Mouse (Mus musculus): Measurements from ENCODE around the gene Meig1.
"Not testable (repeated sequence)": the region's sequence is repeated elsewhere in the genome, so short reads cannot be mapped to it uniquely, and the experiment has no call there.

Gene Meig1

GRCm38 (mm10) chr2:3422548-3422947 is at the start of gene Meig1:
Meig1 (minus strand) TSS chr2:3422648.
- no peak for DNase-seq

GRCm38 (mm10) chr2:3456590-3456989 is 34.1 kb upstream of the Meig1 start:
- peak in 1 of 2 experiments; percentile 25 for DNase-seq

DNA sequence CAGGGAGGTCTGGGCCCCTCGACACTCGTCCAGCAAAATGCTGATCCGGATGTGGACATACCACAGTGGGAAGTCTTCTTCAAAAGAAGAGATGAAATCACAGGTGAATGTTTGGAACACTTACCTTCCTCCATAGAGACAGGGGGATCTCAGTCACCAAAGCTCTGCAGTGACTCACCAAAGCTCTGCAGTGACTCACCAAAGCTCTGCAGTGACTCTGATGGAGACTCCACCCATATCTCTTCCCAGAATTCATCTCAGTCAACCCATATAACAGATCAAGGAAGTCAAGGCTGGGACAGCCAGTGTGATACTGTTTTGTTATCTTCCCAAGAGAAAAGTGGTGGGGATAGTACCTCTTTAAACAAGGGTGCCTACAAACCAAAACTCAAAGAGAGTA is 30.6 kb upstream of the Meig1 start:
- DNase-seq: no peak

DNA sequence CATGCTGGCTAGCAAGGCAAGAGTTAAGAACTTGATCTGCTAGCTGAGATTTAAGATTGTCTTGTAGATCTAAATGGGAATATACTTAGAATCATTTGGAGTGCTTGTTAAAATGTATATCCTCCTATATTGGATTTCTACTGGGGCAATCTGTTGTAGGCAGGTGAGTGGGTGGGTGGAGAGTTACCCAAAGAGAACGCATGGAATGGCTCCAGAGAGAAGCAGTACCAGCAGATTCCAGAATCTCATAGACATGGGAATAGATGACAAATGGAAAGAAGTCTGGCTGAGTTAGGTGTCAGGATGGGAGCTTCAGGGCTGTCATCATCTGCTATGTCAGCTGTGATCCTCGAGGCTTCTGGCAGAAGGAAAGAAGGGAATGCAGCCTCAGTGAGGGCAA is 27.0 kb upstream of the Meig1 start:
- no peak for DNase-seq

- no peak for DNase-seq
Observed at GRCm38 (mm10) chr2:3445984-3446383, 23.5 kb upstream of the Meig1 start.

GRCm38 (mm10) chr2:3444206-3444605 is 21.8 kb upstream of the Meig1 start:
- DNase-seq: no peak

DNA sequence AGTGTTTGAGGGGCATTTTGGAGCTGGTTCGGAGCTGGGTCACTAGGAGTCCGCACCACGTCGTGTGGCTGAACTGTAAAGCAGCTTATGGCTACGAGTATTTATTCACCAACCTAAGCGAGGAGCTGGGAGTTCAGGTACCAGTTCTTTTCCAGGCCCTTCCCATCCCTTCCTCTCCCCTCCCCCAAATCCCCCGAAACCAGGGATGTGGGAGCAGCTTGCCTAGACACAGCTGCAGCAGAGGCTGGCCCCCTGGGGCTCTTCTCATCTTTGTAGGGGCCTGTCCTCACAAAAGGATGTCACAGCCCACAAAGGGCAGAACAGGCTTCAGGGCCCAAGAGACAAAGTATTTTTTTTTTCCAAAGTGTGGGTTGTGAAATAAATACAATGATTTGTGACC is 15.5 kb upstream of the Meig1 start:
- no peak for DNase-seq

GRCm38 (mm10) chr2:3435369-3436061 is 13.1 kb upstream of the Meig1 start:
- no peak for DNase-seq

- DNase-seq: no peak
Observed at GRCm38 (mm10) chr2:3430956-3431355, 8.5 kb upstream of the Meig1 start.

DNA sequence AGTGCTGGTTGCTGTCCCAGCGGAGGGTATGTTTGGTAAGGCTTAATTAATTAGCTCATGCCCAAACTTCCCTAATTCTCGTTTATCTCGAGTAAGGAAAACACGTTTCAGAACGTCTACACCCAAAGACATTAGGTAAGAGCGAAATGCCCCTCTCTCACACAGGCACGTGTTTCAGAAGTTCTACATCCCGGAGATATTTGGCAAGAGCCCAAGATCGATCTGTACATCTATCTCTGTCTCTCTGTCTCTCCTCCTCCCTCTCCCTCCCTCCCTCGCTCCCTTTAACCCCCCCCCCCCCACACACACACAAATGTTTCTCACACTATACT is 2.1 kb upstream of the Meig1 start:
- DNase-seq: no peak

DNA sequence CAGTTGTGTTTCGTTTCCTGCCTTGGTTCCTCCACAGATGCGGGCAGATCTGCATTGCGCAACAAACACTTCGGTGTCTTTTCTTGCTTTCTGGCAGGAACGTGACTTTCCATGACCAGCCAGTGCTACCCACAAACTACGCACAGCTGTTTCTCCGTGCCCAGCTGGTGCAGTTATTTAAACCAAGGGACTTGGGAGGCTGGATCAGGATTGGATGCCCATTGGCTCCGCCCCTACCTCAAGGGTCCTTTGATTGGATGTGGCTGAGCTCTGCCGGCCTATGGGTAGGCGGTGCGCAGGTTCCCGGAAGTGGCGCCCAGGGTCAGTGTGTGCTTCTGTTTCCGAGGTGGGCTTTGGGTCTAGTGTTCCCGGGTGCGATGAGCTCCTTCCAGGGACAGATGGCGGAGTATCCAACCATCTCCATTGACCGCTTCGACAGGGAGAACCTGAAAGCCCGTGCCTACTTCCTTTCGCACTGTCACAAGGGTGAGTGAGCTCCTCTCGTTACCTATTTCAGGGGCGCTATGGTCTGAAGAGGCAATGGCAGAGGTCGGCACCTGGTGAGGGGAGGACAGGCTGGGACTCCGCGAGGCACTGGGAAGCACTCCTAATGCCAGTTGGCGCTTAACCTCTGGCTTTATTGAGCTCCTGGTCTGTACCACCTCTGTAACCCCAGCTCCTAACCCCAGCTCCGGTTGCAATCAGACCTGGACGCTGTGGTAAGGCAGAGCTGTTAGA is 1.6 kb upstream of the Meig1 start, which contains the start of gene Dclre1c:
Dclre1c (plus strand) TSS at position 291 of the 738 bp plus-strand sequence.
- peak; percentile 92 to 93 for DNase-seq

- DNase-seq: no peak
Observed at GRCm38 (mm10) chr2:3420157-3420556, 2.3 kb downstream of the Meig1 start.

- DNase-seq: peak; percentile 99
Observed at GRCm38 (mm10) chr2:3418883-3419431, 3.5 kb downstream of the Meig1 start.

GRCm38 (mm10) chr2:3415676-3416075 is 6.8 kb downstream of the Meig1 start:
- DNase-seq: no peak

DNA sequence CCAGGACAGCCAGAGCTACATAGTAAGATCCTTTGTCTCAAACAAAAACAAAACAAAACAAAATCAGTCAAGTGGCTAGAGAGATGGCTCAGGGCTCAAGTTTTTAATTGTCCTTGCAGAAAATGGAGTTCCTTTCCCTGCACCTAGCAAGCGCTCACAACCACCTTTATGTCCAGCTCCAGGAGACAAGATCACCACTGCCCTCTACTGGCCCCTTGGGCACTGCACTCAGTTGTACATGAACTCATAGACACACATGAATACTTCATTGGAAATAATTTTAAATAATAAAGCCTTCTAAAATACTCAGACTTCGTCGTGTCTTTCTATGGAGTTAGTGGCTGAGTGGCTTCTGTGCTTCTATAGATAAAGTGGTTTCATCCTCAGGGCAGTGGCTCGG is 8.2 kb downstream of the Meig1 start:
- peak; percentile 70 to 75 for DNase-seq

- DNase-seq: no peak
Observed at GRCm38 (mm10) chr2:3407756-3408155, 14.7 kb downstream of the Meig1 start.

GRCm38 (mm10) chr2:3405981-3406380 is 16.5 kb downstream of the Meig1 start:
- no peak for DNase-seq

DNA sequence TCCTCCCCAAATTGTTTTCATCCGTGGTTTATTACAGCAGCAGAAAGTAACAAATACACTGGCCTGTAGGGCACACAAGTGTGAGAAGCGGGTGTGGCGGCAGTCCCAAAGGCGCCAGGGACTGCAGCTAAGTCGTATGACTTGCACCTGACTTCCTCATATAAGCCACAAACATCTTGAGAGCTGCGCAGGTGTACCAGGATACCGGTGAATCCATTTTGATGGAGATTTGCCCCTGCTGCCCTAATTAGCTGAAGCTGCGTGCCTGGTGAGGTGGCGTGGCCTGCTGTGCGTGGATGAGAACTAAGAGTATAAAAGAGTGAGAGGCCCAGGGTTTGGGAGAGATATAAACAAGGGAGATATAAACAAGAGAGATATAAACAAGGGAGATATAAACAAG is 25.3 kb downstream of the Meig1 start, which contains the start of gene Olah:
Olah (minus strand) TSS at position 101 of the 400 bp plus-strand sequence.
- DNase-seq: not testable (repeated sequence)

DNA sequence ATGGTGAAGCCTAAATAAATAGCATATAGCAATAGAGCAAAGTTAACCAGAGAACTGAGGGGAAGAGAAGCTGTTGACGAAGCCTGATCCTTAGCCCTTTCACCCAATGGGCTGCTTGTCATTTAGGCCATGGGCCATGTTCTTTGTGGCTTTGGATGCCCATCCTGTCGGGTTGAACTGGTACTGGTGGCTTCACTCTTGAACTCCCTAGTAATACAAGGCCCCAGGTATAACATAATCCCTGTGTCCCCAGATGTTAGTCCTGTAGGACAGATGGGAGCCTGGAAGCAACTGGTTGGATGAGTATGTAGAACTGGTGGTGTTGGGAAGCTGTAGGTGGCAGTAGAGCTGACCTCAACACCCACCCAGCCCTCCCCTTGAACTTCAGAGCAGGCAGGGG is 30.5 kb downstream of the Meig1 start:
- no peak for DNase-seq

DNA sequence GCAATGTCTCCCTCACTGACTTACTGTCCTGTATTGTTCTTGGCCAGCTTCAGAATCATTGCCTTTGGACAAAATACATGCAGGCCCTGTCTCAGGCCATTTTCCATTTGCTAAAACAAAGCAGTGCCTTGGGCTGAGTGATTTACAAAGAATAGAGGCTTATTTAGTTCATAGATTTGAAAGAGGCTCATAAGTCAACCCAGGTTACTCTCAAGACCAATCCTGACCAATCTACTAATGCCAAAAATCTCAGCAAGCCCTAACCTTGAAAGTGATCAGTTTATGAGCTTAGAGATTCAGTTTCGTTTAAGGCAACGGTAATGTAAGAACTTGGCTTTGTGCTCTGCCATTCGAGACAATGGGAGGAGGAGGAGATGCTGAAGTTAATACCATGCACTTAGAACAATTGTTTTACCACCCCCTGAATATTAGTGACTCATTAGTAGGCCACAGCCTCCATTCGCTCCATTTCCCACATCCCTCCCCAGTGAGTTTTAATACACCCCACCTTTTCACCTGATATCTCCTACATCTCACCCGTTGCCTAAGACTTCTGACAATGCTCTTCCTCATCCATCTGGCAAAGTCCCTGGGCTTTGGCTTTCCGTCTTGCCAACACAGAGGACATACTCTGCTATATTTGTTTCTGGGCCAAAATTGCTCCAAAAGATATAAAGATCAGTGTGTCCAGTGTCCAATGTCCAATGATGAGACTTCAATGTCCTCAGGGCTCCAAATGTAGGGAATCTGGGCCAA is 35.2 kb downstream of the Meig1 start:
- DNase-seq: no peak

DNA sequence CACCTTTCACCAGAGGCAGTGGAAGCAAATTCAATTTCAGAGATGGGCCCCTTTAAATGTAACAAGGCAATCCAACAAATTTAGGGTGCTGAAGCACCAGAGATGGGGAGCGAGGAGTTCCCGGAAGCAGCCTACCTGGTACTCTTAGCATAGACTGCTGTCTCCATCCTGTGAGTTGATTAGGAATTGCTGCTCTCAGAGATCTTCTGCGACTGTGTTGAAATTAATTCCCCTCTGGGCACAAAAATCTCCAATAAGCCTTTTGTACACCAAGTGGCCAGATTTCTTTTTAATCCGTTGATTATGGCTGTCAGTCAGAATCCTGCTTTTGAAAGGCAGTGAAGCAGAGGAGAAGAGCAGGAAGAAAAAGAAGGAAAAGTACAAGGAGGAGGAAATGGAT is 57.3 kb downstream of the Meig1 start:
- DNase-seq: no peak

GRCm38 (mm10) chr2:3361067-3361466 is 61.4 kb downstream of the Meig1 start:
- DNase-seq: no peak
